Mouse (Mus musculus): ENCODE measurements around the gene Chka.
A peak's percentile ranks its signal among the peaks of the same experiment; 100 is the strongest.

Chka gene

DNA sequence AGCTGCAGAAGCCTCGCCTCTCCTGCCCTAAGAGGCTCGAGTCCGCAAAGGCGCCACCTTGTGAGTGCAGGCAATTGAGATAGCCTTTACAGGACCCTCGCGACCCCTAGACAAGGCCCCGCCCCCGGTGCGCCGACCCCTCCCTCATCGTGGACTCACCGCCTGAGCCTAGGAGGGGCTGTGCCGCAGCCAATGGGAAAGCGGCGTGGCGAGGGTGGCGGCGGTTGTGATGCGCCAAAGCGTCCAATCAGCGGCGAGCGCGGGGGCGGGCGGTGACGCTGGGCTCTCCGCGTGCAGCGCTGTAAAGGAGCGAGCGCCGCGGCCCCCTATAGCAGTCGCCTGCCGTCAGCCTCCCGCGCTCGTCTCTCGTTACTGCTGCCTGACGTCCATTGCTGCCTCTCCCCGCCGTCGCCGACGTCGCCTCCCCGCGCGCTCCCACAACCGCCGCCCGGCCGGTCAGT, at the start of gene Chka:
Gene Chka (plus strand): TSS at position 272 of the 461 bp plus-strand sequence.
- peak; percentile 99 for DNase-seq (ENCODE audit: low read depth, low spot score)

DNA sequence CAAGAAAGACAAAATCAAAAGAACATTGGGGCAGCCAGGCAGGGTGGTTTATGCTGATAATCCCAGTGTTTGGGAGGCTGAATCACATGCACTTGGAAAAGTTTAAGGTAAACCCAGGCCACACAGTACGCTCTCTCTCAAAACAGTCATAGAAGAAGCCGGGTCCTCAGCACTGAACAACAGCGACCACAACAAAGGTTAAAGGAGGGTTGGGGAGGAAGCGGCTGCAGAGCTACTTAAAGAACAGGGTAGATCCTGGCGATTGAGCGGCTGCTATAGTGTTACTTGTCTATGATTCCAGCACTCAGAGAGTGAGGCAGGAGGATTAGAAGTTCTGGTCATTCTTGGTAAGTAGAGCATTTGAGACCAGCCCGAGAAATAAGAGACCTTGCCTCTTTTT, 46.0 kb upstream of the Chka start:
- DNase-seq (ENCODE audit: low read depth, low spot score): peak; percentile 54

GRCm38 (mm10) chr19:3810536-3811233, 40.9 kb upstream of the Chka start:
- DNase-seq (ENCODE audit: low read depth, low spot score): no peak

DNA sequence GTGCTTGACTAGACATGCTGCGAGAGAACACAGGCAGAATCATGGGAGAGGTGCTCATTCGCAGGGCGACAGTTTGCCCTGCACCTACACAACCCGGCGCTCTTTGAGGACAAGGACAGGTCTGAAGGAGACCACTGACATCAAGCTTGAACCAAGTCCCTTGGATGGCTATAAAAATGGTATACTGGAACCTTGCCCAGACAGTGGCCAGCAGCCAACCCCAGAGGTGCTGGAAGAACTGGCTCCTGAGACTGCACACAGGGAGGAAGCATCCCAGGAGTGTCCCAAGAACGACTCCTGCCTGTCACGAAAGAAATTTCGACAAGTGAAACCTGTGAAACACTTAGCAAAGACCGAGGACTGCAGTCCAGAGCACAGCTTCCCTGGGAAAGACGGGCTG, 37.1 kb upstream of the Chka start:
- no peak for DNase-seq (ENCODE audit: low read depth, low spot score)

DNA sequence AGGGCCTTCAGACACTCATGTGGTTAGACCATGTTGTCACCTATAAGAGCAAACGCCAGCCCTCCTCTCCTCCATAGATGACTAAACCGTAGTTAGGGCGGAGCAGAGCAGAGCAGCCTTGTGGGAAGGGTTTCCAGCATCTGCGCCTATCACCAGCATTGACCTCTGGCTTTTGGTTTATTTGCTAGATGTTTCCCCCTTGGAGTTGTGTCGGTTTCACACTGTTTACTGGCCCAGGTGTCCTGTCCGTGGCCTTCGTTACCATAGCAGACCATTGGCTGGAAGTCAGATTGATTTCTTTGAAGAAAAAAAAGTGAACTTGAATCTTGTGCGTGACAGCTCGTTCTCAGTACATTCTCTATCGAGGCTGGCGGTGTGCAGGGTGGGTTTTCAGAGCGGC, 35.7 kb upstream of the Chka start:
- no peak for DNase-seq (ENCODE audit: low read depth, low spot score)

DNA sequence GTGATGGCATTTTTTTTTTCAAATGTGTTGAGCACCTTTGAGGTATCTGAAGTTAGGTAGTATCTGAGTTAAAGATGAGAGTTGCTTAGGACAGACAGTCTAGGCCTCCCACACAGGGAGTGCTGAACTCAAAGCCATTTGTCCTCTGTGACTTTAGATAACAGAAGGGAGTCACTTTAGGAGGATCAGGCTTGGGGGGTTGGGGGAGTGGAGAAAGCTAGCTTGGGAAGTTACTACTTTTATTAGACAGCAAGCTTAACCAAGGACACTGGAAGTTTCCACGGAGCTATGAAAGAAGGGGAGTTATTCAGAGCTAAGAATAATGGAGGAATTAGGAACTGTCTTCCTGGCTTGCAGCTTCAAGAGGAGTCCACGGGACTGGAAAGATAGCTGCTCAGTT, 32.5 kb upstream of the Chka start:
- DNase-seq (ENCODE audit: low read depth, low spot score): no peak

DNA sequence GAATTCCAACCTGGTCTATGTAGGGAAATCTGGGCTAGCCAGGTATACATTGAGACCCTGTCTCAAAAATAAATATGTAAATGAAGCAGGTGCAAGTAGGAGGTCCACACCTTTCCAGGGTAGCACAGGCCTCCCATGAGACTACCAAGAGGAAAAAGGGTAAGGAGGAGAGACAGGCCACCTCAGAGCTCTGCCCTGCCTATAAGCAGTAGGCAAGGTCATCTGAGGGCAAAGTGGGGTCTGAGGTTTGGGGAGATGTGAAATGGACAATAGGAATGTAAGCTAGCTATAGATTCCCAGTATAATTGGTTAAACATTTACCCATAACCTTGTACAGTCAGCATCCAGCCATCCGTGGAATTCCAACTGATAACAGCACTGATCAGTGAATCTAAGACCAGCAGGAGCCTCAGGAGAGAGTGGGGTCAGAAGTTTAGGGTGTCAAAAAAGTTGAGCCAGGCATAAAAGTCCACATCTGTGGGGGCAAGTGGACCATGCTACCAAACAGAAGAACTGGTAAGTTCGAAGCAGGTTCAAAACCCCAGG, 31.6 kb upstream of the Chka start:
- no peak for DNase-seq (ENCODE audit: low read depth, low spot score)

DNA sequence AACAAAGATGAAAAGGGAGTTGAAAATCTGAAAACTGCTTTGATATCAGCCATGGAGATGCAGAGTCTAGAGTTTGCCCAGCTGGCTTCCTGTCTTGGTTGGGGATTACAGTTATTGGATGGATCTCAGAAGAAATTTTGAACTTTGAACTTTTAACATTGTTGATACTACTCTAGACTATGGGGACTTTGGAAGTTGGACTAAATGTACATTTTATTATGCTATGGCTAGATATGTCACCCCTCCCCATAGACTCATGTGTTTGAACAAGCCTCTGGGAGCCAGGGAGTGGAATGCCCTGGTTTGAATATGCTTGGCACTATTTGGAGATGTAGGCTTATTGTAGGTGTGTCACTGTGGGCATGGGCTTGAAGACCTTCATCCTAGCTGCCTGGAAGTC, 26.5 kb upstream of the Chka start:
- DNase-seq (ENCODE audit: low read depth, low spot score): no peak

GRCm38 (mm10) chr19:3829863-3830262, 21.7 kb upstream of the Chka start:
- DNase-seq (ENCODE audit: low read depth, low spot score): no peak

DNA sequence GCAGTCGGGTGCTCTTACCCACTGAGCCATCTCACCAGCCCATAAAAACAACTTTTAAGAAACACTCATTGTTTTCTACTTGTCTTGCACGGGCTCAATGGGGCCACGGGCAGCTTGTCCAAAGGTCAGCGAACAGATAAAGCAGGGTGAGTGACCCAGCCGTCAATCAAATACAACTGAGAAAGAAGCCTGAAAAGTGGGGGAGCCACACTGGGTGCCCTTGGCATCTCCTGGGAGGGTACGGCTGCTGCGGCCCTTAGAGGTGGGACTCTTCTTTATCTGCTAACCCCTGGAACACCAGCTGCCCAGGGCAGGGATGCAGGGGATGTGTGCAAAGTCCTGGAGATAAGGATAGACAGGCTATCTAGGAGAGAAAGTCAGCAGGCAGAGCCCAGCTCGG, 19.9 kb upstream of the Chka start:
- DNase-seq (ENCODE audit: low read depth, low spot score): no peak

DNA sequence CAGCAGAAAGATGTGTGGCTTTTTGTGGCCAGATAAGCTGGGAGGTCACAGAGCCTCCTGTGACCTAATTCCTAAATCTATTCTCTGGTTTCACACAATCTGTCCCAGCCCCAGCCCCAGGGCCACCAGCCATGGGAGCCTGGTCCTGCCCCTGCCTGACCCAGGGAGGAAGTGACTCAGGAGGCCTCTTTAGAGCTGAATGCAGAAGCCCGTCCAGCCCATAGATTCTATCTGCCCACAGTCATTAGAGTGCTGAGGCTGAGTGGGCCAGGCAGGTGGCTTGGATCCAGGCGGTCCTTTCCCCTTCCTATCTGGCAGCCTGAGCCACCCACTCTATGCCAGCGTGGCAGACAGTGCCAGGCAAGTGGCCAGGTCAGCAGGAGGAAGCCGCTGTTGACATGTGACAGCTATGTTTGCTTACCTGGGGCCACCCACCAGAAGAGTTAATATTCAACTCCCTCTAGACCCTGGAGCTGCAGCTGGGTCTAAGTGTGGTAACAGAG, 18.7 kb upstream of the Chka start:
- no peak for DNase-seq (ENCODE audit: low read depth, low spot score)

DNA sequence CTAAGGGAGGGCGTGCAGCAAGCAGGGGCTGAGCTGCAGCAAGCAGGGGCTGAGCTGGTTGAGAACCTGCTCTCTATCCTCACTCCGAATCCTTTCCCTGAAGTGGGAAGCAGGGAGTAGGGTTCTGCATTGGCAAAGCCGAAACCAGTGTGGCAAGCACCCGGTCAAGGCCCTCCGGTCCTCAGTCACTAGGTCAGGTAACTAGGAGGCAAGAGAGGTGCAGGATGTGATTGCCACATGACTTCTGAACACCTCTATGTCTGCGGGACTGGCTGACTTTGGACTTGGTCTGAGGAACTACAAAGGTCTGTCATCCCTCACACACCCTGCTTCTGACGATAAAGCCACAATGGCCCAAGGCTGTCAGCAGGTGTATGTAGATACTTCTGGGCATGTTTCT, 17.3 kb upstream of the Chka start:
- DNase-seq (ENCODE audit: low read depth, low spot score): no peak

DNA sequence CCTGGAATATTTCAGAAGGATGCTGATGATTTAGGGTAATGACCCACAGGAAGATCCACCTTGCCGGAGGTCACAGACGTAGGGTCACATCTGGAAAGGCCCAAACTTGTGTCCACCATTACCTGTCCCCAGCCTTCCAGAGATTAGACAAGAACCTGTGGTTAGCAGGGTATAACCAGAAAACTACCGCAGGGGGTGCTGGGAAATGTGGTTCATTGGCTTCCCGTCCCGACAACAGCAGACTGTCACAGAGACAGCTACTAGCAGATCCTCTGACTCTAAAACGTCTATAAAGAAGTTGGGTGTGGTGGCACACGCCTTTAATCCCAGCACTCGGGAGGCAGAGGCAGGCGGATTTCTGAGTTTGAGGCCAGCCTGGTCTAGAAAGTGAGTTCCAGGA, 14.8 kb upstream of the Chka start:
- peak; percentile 49 for DNase-seq (ENCODE audit: low read depth, low spot score)

GRCm38 (mm10) chr19:3838931-3839330, 12.6 kb upstream of the Chka start:
- DNase-seq (ENCODE audit: low read depth, low spot score): no peak

GRCm38 (mm10) chr19:3839686-3840085, 11.9 kb upstream of the Chka start:
- DNase-seq (ENCODE audit: low read depth, low spot score): no peak

- no peak for DNase-seq (ENCODE audit: low read depth, low spot score)
Measured at GRCm38 (mm10) chr19:3840214-3840651, 11.3 kb upstream of the Chka start.

DNA sequence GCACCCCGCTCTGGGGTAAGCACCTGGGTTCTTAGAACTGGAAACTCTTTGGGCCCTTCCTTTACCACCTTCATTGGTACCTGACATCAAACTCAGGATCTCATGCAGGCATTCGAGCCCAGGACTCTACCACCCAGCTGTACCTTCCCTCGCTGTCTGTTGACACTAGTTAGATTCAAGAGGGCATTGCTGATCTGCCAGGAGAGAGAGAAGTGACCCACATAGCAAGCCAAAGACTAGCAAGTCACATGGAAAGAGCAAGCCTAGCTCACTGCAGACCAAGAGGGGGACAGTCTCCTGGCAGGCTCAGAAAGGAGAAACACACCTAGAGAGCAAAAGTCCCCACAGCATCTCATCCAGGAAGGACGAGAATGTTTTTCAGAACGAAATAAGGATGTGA, 10.9 kb upstream of the Chka start:
- no peak for DNase-seq (ENCODE audit: low read depth, low spot score)

- no peak for DNase-seq (ENCODE audit: low read depth, low spot score)
Measured at GRCm38 (mm10) chr19:3842359-3843148, 9.0 kb upstream of the Chka start.

DNA sequence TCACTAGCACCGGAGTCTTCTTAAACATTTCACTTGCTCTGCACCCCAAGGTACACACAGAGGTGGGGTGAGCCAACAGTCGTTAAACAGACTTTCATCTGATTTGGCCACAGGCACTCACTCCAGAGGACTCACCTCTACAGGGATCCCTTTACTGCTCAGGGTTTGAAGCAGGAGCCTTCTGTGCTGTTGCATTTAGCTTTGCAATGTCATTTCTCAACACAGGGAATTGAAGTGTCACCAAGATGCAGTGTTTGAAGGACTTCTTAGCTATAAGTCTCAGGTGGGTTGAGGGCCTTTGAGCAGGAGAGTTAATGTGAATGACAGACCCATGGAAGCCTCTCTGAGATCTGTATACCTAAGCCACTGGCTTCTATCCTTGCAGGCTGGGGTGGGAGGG, 7.9 kb upstream of the Chka start:
- no peak for DNase-seq (ENCODE audit: low read depth, low spot score)

DNA sequence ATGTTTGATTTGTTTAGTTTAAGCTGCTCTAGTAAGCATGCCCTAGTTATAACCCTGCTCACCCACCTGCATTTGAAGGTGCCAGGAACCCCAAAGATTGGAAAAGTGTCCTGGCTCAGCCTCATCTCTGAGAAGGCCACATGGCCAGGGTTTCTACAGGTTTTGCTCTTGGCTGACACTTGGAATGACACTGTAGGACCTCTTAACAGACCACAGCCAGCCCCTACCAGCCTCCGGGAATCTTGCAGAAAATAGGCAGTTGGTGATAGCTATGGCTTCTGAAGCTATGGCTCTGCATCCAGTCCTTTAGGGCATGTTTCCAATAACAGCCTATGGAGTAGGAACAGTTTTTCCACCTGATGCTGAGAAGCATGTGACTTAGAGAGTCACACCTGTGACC, 6.7 kb upstream of the Chka start:
- DNase-seq (ENCODE audit: low read depth, low spot score): no peak

- DNase-seq (ENCODE audit: low read depth, low spot score): no peak
Measured at GRCm38 (mm10) chr19:3845339-3845738, 6.2 kb upstream of the Chka start.

DNA sequence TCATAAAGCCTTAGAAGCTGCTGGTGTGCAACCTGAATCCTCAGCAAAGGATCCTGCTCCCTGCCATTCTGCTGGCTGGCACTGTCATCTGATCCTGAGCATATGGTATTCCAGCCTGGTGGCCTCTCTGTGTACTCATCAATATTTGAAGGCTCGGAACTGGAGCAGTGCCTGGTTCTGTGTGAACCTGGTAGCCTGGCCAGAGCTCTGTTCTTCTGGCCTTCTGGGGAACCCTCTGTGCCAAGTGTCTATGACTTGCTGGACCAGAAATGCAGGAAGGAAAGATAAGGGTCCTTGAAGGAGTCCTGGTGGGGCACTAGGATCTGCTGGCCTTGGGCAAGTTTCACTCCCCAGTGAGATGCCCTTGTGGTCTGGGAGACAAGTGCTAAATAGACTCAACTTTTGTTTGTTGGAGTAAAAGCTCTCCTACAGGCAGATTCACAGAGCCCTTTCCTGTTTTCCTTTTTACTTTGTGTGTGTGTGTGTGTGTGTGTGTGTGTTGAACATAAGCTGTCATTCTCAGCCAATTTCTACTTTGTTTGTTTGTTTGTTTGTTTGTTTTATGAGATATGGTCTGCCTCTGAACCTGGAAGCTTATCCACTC, 5.7 kb upstream of the Chka start:
- no peak for DNase-seq (ENCODE audit: low read depth, low spot score)
